Mouse (Mus musculus) CH12.LX (cell line): ENCODE data around the gene Gm37240.

Experiments
- CHD1 ChIP-seq: IDR thresholded peaks from 2 replicates; pipeline ENCODE4 v1.6.1; 2012; ENCODE audit warnings: low read depth, low read length, improper control_type of control experiment, inconsistent platforms
- CTCF ChIP-seq, 2 experiments: IDR thresholded peaks in 1 of 2; conservative IDR thresholded peaks in 1 of 2; 2 replicates each; pipeline ENCODE4 v1.5.1; 2011 to 2012; ENCODE audit warnings: low read depth in 2 of 2, low read length in 2 of 2, improper control_type of control experiment in 1 of 2, inconsistent platforms in 1 of 2, mild to moderate bottlenecking in 1 of 2, moderate library complexity in 1 of 2
- EP300 ChIP-seq: IDR thresholded peaks from 2 replicates; pipeline ENCODE4 v1.6.1; 2011; ENCODE audit warnings: low read length, improper control_type of control experiment
- JUND ChIP-seq: conservative IDR thresholded peaks from 2 replicates; pipeline ENCODE4 v1.6.1; 2011; ENCODE audit warnings: low read depth, low read length, improper control_type of control experiment
- MAFK ChIP-seq: IDR thresholded peaks from 2 replicates; pipeline ENCODE4 v1.6.1; 2011; ENCODE audit warnings: low read length, improper control_type of control experiment; ENCODE audit not compliant: insufficient replicate concordance
- MAZ ChIP-seq: IDR thresholded peaks from 2 replicates; pipeline ENCODE4 v1.6.1; 2012; ENCODE audit warnings: low read depth, mild to moderate bottlenecking, inconsistent platforms, low read length, improper control_type of control experiment, moderate library complexity
- MYC ChIP-seq: IDR thresholded peaks from 2 replicates; pipeline ENCODE4 v1.6.1; 2011; ENCODE audit warnings: low read depth, mild to moderate bottlenecking, improper control_type of control experiment, low read length
- POLR2A ChIP-seq: IDR thresholded peaks from 2 replicates; pipeline ENCODE4 v1.6.1; 2011; ENCODE audit warnings: low read depth, mild to moderate bottlenecking, improper control_type of control experiment, low read length
- RAD21 ChIP-seq: IDR thresholded peaks from 2 replicates; pipeline ENCODE4 v1.6.1; 2011; ENCODE audit warnings: low read depth, mild to moderate bottlenecking, low read length, improper control_type of control experiment, moderate library complexity
- SIN3A ChIP-seq: IDR thresholded peaks from 2 replicates; pipeline ENCODE4 v1.6.1; 2012; ENCODE audit warnings: low read length, improper control_type of control experiment, inconsistent platforms
- USF1 ChIP-seq: IDR thresholded peaks from 2 replicates; pipeline ENCODE4 v1.6.1; 2014; ENCODE audit warnings: low read depth, mild to moderate bottlenecking, inconsistent platforms, low read length, improper control_type of control experiment

- TF ChIP-seq MAFK, result no peak
- no peak for TF ChIP-seq MYC
- no peak for TF ChIP-seq JUND
- TF ChIP-seq RAD21, result no peak
- no peak for TF ChIP-seq CHD1
- TF ChIP-seq EP300, result no peak
- no peak for TF ChIP-seq CTCF (conservative IDR thresholded peaks at IDR 0.05 in 1 of 2, IDR thresholded peaks at IDR 0.05 in 1 of 2; ENCODE audit: low read depth in 2 of 2, low read length in 2 of 2)
- no peak for TF ChIP-seq MAZ
- no peak for TF ChIP-seq POLR2A
- no peak for TF ChIP-seq SIN3A
- no peak for TF ChIP-seq USF1
Observed at GRCm38 (mm10) chr3:84524952-84525351, 1362.4 kb downstream of the Gm37240 start.
